8 mouse cellular contexts compared by ENCODE assay signal in genomic region chr7:140941222-140942051, GRCm38 (mm10). TPM values are rescaled to one million over a fixed set of nuclear protein-coding genes. Genes with fewer than 3 reads are reported as not detected.
DNase-seq lines count a peak whose midpoint lies in the region; ATAC-seq and TF ChIP-seq lines count a peak whose summit lies in the region.

Gene Pgghg, plus strand, starts transcription at chr7:140941391.

- H3K4me1 ChIP-seq in ES-E14 (ENCODE audit: control insufficient read depth in 2 of 2, insufficient read depth in 2 of 2, low read length in 2 of 2, poor library complexity in 1 of 2) = peaks cover 4 to 17% of the 10 kb centered on the region in 2 experiments; a peak in 3 of 4 replicates
- peaks cover 2% of the 10 kb centered on the region; the same call in 1 of the 2 replicates for H3K4me1 ChIP-seq in forebrain, embryonic 11.5 days (replicated peaks; ENCODE audit: control insufficient read depth, insufficient read depth, low read length)
- H3K4me1 ChIP-seq in heart, postnatal 0 days (ENCODE audit: control insufficient read depth, insufficient read depth) = peaks cover 9% of the 10 kb centered on the region; the same call in 1 of the 2 replicates
- peaks cover 35% of the 10 kb centered on the region for H3K4me1 ChIP-seq in lung, embryonic 15.5 days
- peaks cover 22% of the 10 kb centered on the region for H3K4me1 ChIP-seq in thymus, adult 2 months (replicated peaks; ENCODE audit: control insufficient read depth, insufficient read depth, low read length)

- 4% methylated on average over 33 of the region's 33 CpGs for WGBS in forebrain, embryonic 11.5 days
- 3% methylated on average over 33 of the region's 33 CpGs for WGBS in heart, postnatal 0 days
- 2% methylated on average over 33 of the region's 33 CpGs for WGBS in lung, embryonic 15.5 days
- 1% methylated on average over 33 of the region's 33 CpGs for WGBS in thymus, adult 2 months

- in situ Hi-C loops in ES-E14 (cut with MboI; ENCODE audit: low sequenced_read_pairs in 2 of 2, unreplicated experiment in 2 of 2) = no loop called here

- peak; percentile 82 for TF ChIP-seq CTCF in heart, postnatal 0 days (IDR thresholded peaks at IDR 0.05; ENCODE audit: low read depth)
- TF ChIP-seq CTCF in thymus, adult 2 months (IDR thresholded peaks at IDR 0.05; ENCODE audit: borderline replicate concordance, control insufficient read depth, extremely low read depth, insufficient read depth, low read length, poor library complexity) = peak; percentile 97

- peak; percentile 74 for DNase-seq in ES-E14 (ENCODE audit: low read depth, low spot score)
- DNase-seq in c-Kit-positive CD71-positive TER-119-negative erythroid progenitor cells, embryonic 14.5 days (ENCODE audit: low read depth) = peak; percentile 71
- peak; percentile 93 for DNase-seq in forebrain, embryonic 11.5 days (ENCODE audit: low spot score)
- DNase-seq in heart, postnatal 0 days (ENCODE audit: low spot score) = peak; percentile 92
- DNase-seq in kidney, postnatal 25 days = peak; percentile 88 to 95
- peak; percentile 81 for DNase-seq in thymus, adult 2 months

- peak; percentile 90 for ATAC-seq in forebrain, embryonic 11.5 days (replicated peaks; ENCODE audit: low FRiP score)
- ATAC-seq in heart, postnatal 0 days (ENCODE audit: insufficient read depth, low read depth) = peak; percentile 92
- ATAC-seq in lung, embryonic 15.5 days (ENCODE audit: borderline replicate concordance, extremely low read depth, low FRiP score, low TSS enrichment) = peak; percentile 92
- ATAC-seq in neutrophil, adult 5-6 weeks (ENCODE audit: extremely low read depth, insufficient number of reproducible peaks, low FRiP score, poor library complexity, severe bottlenecking) = peak; percentile 82

- H3K9ac ChIP-seq in ES-E14 (ENCODE audit: insufficient read depth, low read depth, low read length, poor library complexity, severe bottlenecking) = peak within 1 kb of the TSS; percentile 81
- peak within 1 kb of the TSS; percentile 76 for H3K9ac ChIP-seq in forebrain, embryonic 11.5 days (ENCODE audit: low read length)
- peak within 1 kb of the TSS; percentile 60 for H3K9ac ChIP-seq in heart, postnatal 0 days (replicated peaks; ENCODE audit: low read depth, low read length)
- peak within 1 kb of the TSS; percentile 64 for H3K9ac ChIP-seq in lung, embryonic 15.5 days

- H3K9me3 ChIP-seq in ES-E14 (ENCODE audit: control insufficient read depth, insufficient read depth, low read depth, low read length) = no peaks in the 10 kb centered on the region
- H3K9me3 ChIP-seq in forebrain, embryonic 11.5 days (ENCODE audit: control insufficient read depth, low read length) = no peaks in the 10 kb centered on the region
- H3K9me3 ChIP-seq in heart, postnatal 0 days (replicated peaks; ENCODE audit: control insufficient read depth, low read length) = no peaks in the 10 kb centered on the region
- no peaks in the 10 kb centered on the region for H3K9me3 ChIP-seq in lung, embryonic 15.5 days

- H3K36me3 ChIP-seq in ES-E14 (ENCODE audit: control insufficient read depth, insufficient read depth, low read length, poor library complexity, severe bottlenecking) = peaks cover 16% of the 10 kb centered on the region
- no peaks in the 10 kb centered on the region for H3K36me3 ChIP-seq in forebrain, embryonic 11.5 days (ENCODE audit: control insufficient read depth, insufficient read depth, low read length)
- H3K36me3 ChIP-seq in heart, postnatal 0 days (replicated peaks; ENCODE audit: control insufficient read depth, insufficient read depth, low read length) = 0 out of 2 replicates have a peak, but pooled peaks cover 11% of the 10 kb centered on the region
- H3K36me3 ChIP-seq in lung, embryonic 15.5 days = peaks cover 7% of the 10 kb centered on the region; the same call in 1 of the 2 replicates
- H3K36me3 ChIP-seq in thymus, adult 2 months (ENCODE audit: control insufficient read depth, insufficient read depth, low read length) = no peaks in the 10 kb centered on the region

- peak within 1 kb of the TSS; percentile 70 to 79 for H3K4me3 ChIP-seq in ES-E14 (ENCODE audit: insufficient read depth in 1 of 2, low read depth in 1 of 2, low read length in 2 of 2, poor library complexity in 1 of 2, severe bottlenecking in 1 of 2)
- H3K4me3 ChIP-seq in forebrain, embryonic 11.5 days (ENCODE audit: low read depth, low read length) = peak within 1 kb of the TSS; percentile 49
- H3K4me3 ChIP-seq in heart, postnatal 0 days (ENCODE audit: low read depth, low read length) = peak within 1 kb of the TSS; percentile 56
- peak within 1 kb of the TSS; percentile 62 for H3K4me3 ChIP-seq in lung, embryonic 15.5 days
- H3K4me3 ChIP-seq in thymus, adult 2 months (ENCODE audit: control insufficient read depth, insufficient read depth, low read length) = peak within 1 kb of the TSS; percentile 77

- no peaks in the 10 kb centered on the region for H3K27me3 ChIP-seq in forebrain, embryonic 11.5 days (ENCODE audit: control insufficient read depth, insufficient read depth, low read length)
- H3K27me3 ChIP-seq in heart, postnatal 0 days (ENCODE audit: control insufficient read depth, insufficient read depth, low read length) = no peaks in the 10 kb centered on the region
- no peaks in the 10 kb centered on the region for H3K27me3 ChIP-seq in lung, embryonic 15.5 days
- no peaks in the 10 kb centered on the region for H3K27me3 ChIP-seq in thymus, adult 2 months (ENCODE audit: control insufficient read depth, insufficient read depth, low read length)

- peak; percentile 50 for TF ChIP-seq POLR2A in thymus, adult 2 months (IDR thresholded peaks at IDR 0.05; ENCODE audit: control insufficient read depth, extremely low read depth, insufficient read depth, low read length, poor library complexity)

- TF ChIP-seq EP300 in heart, postnatal 0 days (IDR thresholded peaks at IDR 0.05; ENCODE audit: low read depth) = no peak

- H3K4me2 ChIP-seq in forebrain, embryonic 11.5 days (ENCODE audit: low read depth, low read length, severe bottlenecking) = peak within 1 kb of the TSS; percentile 71
- H3K4me2 ChIP-seq in heart, postnatal 0 days (ENCODE audit: low read depth, low read length) = peak within 1 kb of the TSS; percentile 64
- H3K4me2 ChIP-seq in lung, embryonic 15.5 days = peak within 1 kb of the TSS; percentile 62

- H3K27ac ChIP-seq in ES-E14 (ENCODE audit: insufficient read depth, low read depth, low read length, poor library complexity, severe bottlenecking) = peak within 1 kb of the TSS; percentile 81
- no peak within 1 kb of the TSS for H3K27ac ChIP-seq in forebrain, embryonic 11.5 days (ENCODE audit: low read depth, low read length)
- H3K27ac ChIP-seq in heart, postnatal 0 days (ENCODE audit: low read depth) = peak within 1 kb of the TSS; percentile 88
- H3K27ac ChIP-seq in lung, embryonic 15.5 days = peak within 1 kb of the TSS; percentile 96
- peak within 1 kb of the TSS; percentile 65 for H3K27ac ChIP-seq in thymus, adult 2 months (ENCODE audit: control insufficient read depth, insufficient read depth, low read length)

TF ChIP-seq in ES-E14, 5 proteins besides CTCF, POLR2A, EP300 and RAD21:
- TF ChIP-seq MAFK (IDR thresholded peaks at IDR 0.05; ENCODE audit: insufficient read depth, low read depth, low read length) (no peak), HCFC1 (IDR thresholded peaks at IDR 0.05; ENCODE audit: borderline replicate concordance, insufficient read depth, low read length) (no peak), ZNF384 (IDR thresholded peaks at IDR 0.05; ENCODE audit: low read depth, low read length) (no peak), ZC3H11A (IDR thresholded peaks at IDR 0.05; ENCODE audit: borderline replicate concordance, low read depth, low read length) (no peak), CHD2 (IDR thresholded peaks at IDR 0.05; ENCODE audit: low read depth, low read length) (no peak)

RNA-seq across cellular contexts. Expression of gene Pgghg, which starts in this region (rescaled TPM):
- 10.0 and 12.5 TPM in 2 replicates for total RNA-seq in ES-E14 (2012; rRNA removed)
- polyA plus RNA-seq in forebrain, embryonic 11.5 days (2014; fragmentation: Nextera tagmentation; extraction: Ambion mirVana) = 15.8 and 16.1 TPM in 2 replicates
- total RNA-seq in heart, postnatal 0 days (2014; rRNA removed; ENCODE audit: low replicate concordance) = 13.8 and 16.3 TPM in 2 replicates
- polyA plus RNA-seq in heart, postnatal 0 days (2015; fragmentation: Nextera tagmentation; extraction: Ambion mirVana) = 5.8 and 5.9 TPM in 2 replicates
- polyA plus RNA-seq in lung, embryonic 15.5 days (2015; fragmentation: Nextera tagmentation; extraction: Ambion mirVana) = 18.7 and 21.0 TPM in 2 replicates
- 15.0 and 17.9 TPM in 2 replicates for total RNA-seq in neutrophil, adult 5-6 weeks (2017)
- 60.1 and 68.6 TPM in 2 replicates for polyA plus RNA-seq in thymus, adult 2 months (2012; rRNA removed)
